Mouse (Mus musculus): Measurements from ENCODE around the gene Chd5. TPM values are rescaled to one million over a fixed set of nuclear protein-coding genes. Genes with fewer than 3 reads are reported as not detected.
A peak's percentile ranks its signal among the peaks of the same experiment; 100 is the strongest.

Chd5 gene
- polyA plus RNA-seq, 1 experiment, result 0.99 TPM

DNA sequence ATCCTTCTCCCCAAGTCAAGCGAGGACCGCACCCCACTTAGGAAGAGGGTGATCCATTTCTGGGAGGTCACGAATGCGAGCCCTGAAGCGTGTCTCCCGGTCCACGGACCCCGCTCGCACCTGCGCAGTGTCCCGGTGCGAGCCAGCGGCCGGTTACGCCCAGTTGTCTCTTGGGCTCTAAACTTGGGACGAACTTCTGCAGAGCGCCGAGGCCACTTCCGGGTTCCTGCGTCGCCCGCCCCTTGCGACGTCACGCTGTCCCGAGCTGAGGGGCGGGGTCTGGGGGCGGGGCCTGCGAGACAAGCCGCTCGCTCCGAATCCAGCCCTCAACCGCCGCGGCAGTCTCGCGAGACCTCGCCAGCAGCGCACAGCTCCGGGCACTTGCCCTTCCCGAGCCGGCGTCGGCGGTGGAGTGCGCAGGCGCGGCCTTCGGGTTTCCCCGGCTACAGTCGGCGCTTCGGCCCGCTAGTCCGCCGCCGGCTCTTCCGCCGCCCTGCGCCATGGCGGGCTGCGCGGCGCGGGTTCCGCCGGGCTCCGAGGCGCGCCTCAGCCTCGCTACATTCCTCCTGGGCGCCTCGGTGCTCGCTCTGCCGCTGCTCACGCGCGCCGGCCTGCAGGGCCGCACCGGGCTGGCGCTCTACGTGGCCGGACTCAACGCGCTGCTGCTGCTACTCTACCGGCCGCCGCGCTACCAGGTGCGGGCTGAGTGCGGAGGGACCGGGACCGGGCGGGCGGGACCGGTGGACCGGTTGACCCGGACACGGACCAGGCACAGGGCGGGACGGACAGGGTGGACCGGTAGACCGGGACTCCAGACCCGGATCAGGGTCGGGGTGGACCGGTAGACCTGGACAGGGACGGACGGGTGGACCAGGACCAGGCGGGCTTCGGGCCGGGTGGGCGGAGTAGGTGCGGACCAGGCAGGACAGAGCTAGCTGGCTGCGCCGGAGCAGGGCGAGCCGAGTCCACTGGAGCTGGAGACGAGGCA, 41.3 kb upstream of the Chd5 start, which contains the start of gene Icmt:
Gene Icmt, plus strand, starts transcription at position 354 of the 988 bp plus-strand sequence.
- under 1% methylated on average over 117 of the region's 119 CpGs for WGBS
- TF ChIP-seq POLR2A (IDR thresholded peaks at IDR 0.05; ENCODE audit: borderline replicate concordance, extremely low read depth, low read depth, low read length), result peak; percentile 79; the same call in 1 of the 2 replicates
- TF ChIP-seq CTCF (IDR thresholded peaks at IDR 0.05; ENCODE audit: insufficient read depth, low read length), result no peak
- peak within 1 kb of the TSS; percentile 81 for H3K4me3 ChIP-seq (replicated peaks; ENCODE audit: extremely low read depth, low read depth, low read length)
- peaks cover 7% of the 10 kb centered on the region; the same call in 1 of the 2 replicates for H3K4me1 ChIP-seq (ENCODE audit: control insufficient read depth, insufficient read depth, low read length)
- DNase-seq, result peak; percentile 99

DNA sequence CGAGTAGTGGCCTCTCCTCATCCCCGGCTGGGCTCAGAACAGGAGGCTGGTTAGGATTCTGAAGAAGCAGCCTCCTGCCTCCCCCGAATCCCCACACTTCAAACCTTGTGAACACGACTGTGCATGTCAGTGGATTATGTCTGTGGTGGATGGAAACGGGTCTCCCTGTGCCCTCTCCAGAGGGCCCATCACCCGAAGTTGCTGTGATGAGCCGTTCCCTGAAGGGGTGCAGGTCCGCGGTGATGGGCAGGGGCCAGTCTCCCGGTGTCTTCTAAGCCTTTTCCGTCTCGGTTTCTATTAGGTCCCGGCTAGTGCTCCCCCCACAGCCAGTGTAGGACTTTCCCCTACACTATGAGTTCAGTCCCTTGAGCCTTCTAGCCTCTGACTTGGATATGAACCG, 39.6 kb upstream of the Chd5 start:
- Histone ChIP-seq H3K4me3 (replicated peaks; ENCODE audit: extremely low read depth, low read depth, low read length) (no peak overlapping the region), H3K4me1 (ENCODE audit: control insufficient read depth, insufficient read depth, low read length) (peaks cover 7% of the 10 kb centered on the region; the same call in 1 of the 2 replicates)
- no peak for DNase-seq
- 86% methylated on average over 14 of the region's 14 CpGs for WGBS
- TF ChIP-seq CTCF (IDR thresholded peaks at IDR 0.05; ENCODE audit: insufficient read depth, low read length) (no peak), POLR2A (IDR thresholded peaks at IDR 0.05; ENCODE audit: borderline replicate concordance, extremely low read depth, low read depth, low read length) (no peak)

DNA sequence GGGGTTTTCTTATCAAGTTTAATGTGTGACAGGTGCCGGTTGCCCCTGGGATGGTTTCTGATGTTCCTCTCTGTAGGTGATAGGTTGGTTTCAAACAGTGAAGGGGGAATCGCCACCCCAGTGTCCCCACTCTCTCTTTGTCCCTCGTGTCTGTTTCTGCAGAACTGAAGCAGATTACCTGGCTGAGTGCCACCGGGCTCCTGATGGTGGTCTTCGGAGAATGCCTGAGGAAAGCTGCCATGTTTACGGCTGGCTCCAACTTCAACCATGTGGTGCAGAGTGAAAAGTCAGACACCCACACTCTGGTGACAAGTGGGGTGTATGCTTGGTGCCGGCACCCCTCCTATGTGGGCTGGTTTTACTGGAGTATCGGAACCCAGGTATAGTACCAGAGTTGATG, 38.1 kb upstream of the Chd5 start:
- DNase-seq, result no peak
- Histone ChIP-seq H3K4me3 (replicated peaks; ENCODE audit: extremely low read depth, low read depth, low read length) (no peak overlapping the region), H3K4me1 (ENCODE audit: control insufficient read depth, insufficient read depth, low read length) (peaks cover 7% of the 10 kb centered on the region; the same call in 1 of the 2 replicates)
- no peak for TF ChIP-seq CTCF (IDR thresholded peaks at IDR 0.05; ENCODE audit: insufficient read depth, low read length)
- TF ChIP-seq POLR2A (IDR thresholded peaks at IDR 0.05; ENCODE audit: borderline replicate concordance, extremely low read depth, low read depth, low read length), result no peak
- 91% methylated on average over 8 of the region's 8 CpGs for WGBS

DNA sequence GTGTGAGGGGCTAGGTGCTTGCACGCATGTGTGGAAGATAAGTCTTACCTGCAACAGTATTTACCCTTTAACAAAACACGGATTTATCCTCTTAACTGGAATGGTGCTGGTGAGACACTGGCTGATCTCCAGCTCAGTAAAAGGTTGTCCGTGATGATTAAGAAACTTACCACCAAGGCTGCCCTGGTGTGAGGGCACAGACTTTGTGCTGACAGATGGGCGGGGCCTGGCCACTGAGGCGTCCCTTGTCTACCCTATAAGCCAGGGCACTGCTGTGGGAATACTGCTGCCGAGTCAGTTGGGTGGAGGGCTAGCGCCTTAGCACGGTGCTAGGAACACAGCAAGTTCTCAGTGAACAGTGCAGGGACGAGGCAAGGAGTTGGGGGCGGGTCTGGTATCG, 36.4 kb upstream of the Chd5 start:
- DNase-seq, result no peak
- Histone ChIP-seq H3K4me1 (ENCODE audit: control insufficient read depth, insufficient read depth, low read length) (peaks cover 5% of the 10 kb centered on the region; the same call in 1 of the 2 replicates), H3K4me3 (replicated peaks; ENCODE audit: extremely low read depth, low read depth, low read length) (no peak overlapping the region)
- 76% methylated on average over 11 of the region's 11 CpGs for WGBS
- TF ChIP-seq CTCF (IDR thresholded peaks at IDR 0.05; ENCODE audit: insufficient read depth, low read length) (no peak), POLR2A (IDR thresholded peaks at IDR 0.05; ENCODE audit: borderline replicate concordance, extremely low read depth, low read depth, low read length) (no peak)

DNA sequence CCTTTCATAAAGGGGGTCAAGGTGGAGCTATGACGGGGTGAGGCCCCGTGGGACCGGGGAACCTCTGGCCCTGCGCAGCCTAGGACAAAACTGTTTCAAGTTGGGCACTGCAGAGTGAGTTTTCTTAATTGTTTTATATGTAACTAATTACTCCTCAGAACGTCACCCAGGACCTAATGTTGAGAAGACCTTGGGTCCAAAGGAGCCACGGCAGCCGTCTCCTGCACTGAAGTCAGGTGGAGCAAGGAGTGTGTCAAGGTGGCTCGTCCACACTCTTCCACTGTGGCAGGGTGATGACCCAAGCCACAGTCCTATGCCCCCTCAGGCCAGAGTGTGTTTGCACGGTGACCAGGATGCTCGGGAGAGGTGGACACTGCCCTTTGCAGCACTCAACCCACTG, 35.3 kb upstream of the Chd5 start:
- TF ChIP-seq CTCF (IDR thresholded peaks at IDR 0.05; ENCODE audit: insufficient read depth, low read length), result no peak
- Histone ChIP-seq H3K4me1 (ENCODE audit: control insufficient read depth, insufficient read depth, low read length) (no peaks in the 10 kb centered on the region; the same call in 1 of the 2 replicates), H3K4me3 (replicated peaks; ENCODE audit: extremely low read depth, low read depth, low read length) (no peak overlapping the region)
- 93% methylated on average over 10 of the region's 10 CpGs for whole genome bisulfite sequencing
- DNase-seq, result no peak

DNA sequence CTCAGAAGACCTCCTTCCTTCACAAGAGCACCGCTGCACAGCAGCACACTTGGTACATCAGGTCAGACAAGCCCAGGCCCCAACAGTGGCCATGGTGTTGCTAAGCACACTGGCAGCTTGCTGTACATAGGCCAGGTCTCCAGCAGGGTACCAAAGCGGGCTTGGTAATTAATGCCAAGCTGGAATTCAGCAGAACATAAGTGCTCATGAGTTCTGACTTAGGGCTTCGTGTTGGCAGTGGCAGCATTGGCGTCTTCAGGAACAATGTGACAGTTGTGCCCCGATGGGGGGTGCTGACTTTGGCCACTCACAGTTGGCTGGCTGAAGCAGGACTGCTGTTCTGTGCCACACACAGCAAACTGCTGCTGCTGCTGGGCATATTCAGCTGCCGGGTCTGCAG, 33.8 kb upstream of the Chd5 start:
- WGBS, result 93% methylated on average over 6 of the region's 6 CpGs

DNA sequence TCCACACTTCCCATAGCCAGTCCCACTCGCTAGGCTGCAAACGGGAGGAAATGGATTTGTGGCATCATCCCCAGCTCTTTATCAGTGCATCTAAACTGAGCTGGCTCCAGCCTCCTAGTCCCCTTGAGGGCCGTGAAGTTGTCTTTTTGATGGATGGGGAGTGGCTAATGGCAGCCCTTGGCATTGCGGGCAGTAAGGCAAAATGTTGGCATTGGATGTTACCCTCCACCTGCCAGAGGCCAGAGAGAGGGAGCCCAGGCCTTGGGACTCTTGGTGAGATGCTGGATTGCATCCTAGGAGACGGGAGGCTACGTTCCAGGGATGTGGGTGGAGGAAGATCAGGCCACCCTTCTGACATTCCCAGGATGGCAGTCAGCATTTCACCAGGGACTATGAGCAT, 32.5 kb upstream of the Chd5 start:
- DNase-seq, result no peak
- 66% methylated on average over 6 of the region's 6 CpGs for WGBS
- Histone ChIP-seq H3K4me3 (replicated peaks; ENCODE audit: extremely low read depth, low read depth, low read length) (no peak overlapping the region), H3K4me1 (ENCODE audit: control insufficient read depth, insufficient read depth, low read length) (no peaks in the 10 kb centered on the region)
- no peak for TF ChIP-seq CTCF (IDR thresholded peaks at IDR 0.05; ENCODE audit: insufficient read depth, low read length)
- TF ChIP-seq POLR2A (IDR thresholded peaks at IDR 0.05; ENCODE audit: borderline replicate concordance, extremely low read depth, low read depth, low read length), result no peak

More for the DNA sequence above, 33.8 kb upstream of the Chd5 start:
- TF ChIP-seq CTCF (IDR thresholded peaks at IDR 0.05; ENCODE audit: insufficient read depth, low read length), result no peak
- TF ChIP-seq POLR2A (IDR thresholded peaks at IDR 0.05; ENCODE audit: borderline replicate concordance, extremely low read depth, low read depth, low read length), result no peak
- no peak overlapping the region for H3K4me3 ChIP-seq (replicated peaks; ENCODE audit: extremely low read depth, low read depth, low read length)
- no peaks in the 10 kb centered on the region for H3K4me1 ChIP-seq (ENCODE audit: control insufficient read depth, insufficient read depth, low read length)
- DNase-seq, result no peak

DNA sequence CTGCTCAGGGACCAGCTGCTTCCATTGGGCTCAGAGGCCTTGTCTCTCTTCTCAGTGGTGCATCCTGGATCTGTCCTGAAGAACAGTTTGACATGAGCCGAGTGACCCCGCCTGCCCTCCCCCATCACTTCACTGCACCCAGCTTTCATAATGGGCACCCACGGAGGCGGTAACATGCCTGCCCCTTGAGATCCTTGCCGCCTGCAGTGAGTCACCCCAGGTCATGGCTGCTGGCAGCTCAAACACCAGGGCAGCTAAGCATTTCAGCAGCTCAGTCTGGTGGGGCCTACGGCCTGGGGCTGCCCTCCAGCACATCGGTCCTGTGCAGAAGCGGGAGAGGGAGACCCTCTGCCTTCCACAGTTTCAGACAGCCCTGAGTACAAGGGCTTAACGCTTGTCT, 30.9 kb upstream of the Chd5 start:
- TF ChIP-seq POLR2A (IDR thresholded peaks at IDR 0.05; ENCODE audit: borderline replicate concordance, extremely low read depth, low read depth, low read length) (no peak), CTCF (IDR thresholded peaks at IDR 0.05; ENCODE audit: insufficient read depth, low read length) (no peak)
- H3K4me1 ChIP-seq (ENCODE audit: control insufficient read depth, insufficient read depth, low read length), result no peaks in the 10 kb centered on the region
- 78% methylated on average over 9 of the region's 9 CpGs for WGBS
- no peak for DNase-seq
- no peak overlapping the region for H3K4me3 ChIP-seq (replicated peaks; ENCODE audit: extremely low read depth, low read depth, low read length)

DNA sequence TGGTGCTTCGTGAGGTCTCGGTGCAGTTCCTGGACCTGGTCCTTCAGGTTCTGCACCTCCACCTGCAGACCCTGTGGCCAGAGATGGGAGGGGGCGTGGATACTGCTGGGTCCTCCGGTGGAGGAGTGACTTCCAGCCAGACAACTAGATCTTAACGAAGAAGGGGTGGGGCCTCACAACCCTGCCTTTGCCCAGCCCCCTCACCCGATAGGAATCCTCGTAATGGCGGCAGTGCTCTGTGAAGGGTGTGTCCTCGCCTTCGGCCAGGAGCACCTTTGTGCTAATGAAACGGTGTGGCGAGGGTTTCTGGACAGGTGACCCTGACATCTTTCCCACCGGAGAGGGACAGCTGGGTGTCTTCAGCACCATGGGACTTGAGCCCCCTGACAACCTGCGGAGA, 26.3 kb upstream of the Chd5 start:
- H3K4me3 ChIP-seq (replicated peaks; ENCODE audit: extremely low read depth, low read depth, low read length), result no peak overlapping the region

More for the DNA sequence above, 26.3 kb upstream of the Chd5 start:
- 7% methylated on average over 14 of the region's 14 CpGs for WGBS
- TF ChIP-seq POLR2A (IDR thresholded peaks at IDR 0.05; ENCODE audit: borderline replicate concordance, extremely low read depth, low read depth, low read length) (no peak), CTCF (IDR thresholded peaks at IDR 0.05; ENCODE audit: insufficient read depth, low read length) (no peak)
- no peaks in the 10 kb centered on the region; the same call in 1 of the 2 replicates for H3K4me1 ChIP-seq (ENCODE audit: control insufficient read depth, insufficient read depth, low read length)
- DNase-seq, result no peak

Data from lung, adult 2 months (tissue).